Mouse (Mus musculus) CH12.LX (cell line): ENCODE measurements around the gene 3100002H09Rik.

ENCODE experiments used
- BHLHE40 ChIP-seq: IDR thresholded peaks from 2 replicates; pipeline ENCODE4 v1.6.1; 2011; ENCODE audit warnings: mild to moderate bottlenecking, low read depth, low read length, improper control_type of control experiment
- CHD2 ChIP-seq: IDR thresholded peaks from 2 replicates; pipeline ENCODE4 v1.6.1; 2011; ENCODE audit warnings: low read length, improper control_type of control experiment
- CTCF ChIP-seq, 2 experiments: IDR thresholded peaks in 1 of 2; conservative IDR thresholded peaks in 1 of 2; 2 replicates each; pipeline ENCODE4 v1.5.1; 2011 to 2012; ENCODE audit warnings: low read depth in 2 of 2, low read length in 2 of 2, improper control_type of control experiment in 1 of 2, inconsistent platforms in 1 of 2, mild to moderate bottlenecking in 1 of 2, moderate library complexity in 1 of 2
- ELF1 ChIP-seq: IDR thresholded peaks from 2 replicates; pipeline ENCODE4 v1.6.1; 2014; ENCODE audit warnings: low read depth, mild to moderate bottlenecking, inconsistent platforms, low read length, improper control_type of control experiment
- EP300 ChIP-seq: IDR thresholded peaks from 2 replicates; pipeline ENCODE4 v1.6.1; 2011; ENCODE audit warnings: low read length, improper control_type of control experiment
- JUN ChIP-seq: IDR thresholded peaks from 2 replicates; pipeline ENCODE4 v1.6.1; 2011; ENCODE audit warnings: low read depth, mild to moderate bottlenecking, low read length, improper control_type of control experiment, moderate library complexity; ENCODE audit not compliant: insufficient read depth
- MAFK ChIP-seq: IDR thresholded peaks from 2 replicates; pipeline ENCODE4 v1.6.1; 2011; ENCODE audit warnings: low read length, improper control_type of control experiment; ENCODE audit not compliant: insufficient replicate concordance
- MAZ ChIP-seq: IDR thresholded peaks from 2 replicates; pipeline ENCODE4 v1.6.1; 2012; ENCODE audit warnings: low read depth, mild to moderate bottlenecking, inconsistent platforms, low read length, improper control_type of control experiment, moderate library complexity
- POLR2A ChIP-seq: IDR thresholded peaks from 2 replicates; pipeline ENCODE4 v1.6.1; 2011; ENCODE audit warnings: low read depth, mild to moderate bottlenecking, improper control_type of control experiment, low read length
- TBP ChIP-seq: conservative IDR thresholded peaks from 2 replicates; pipeline ENCODE4 v1.6.1; 2011; ENCODE audit warnings: low read depth, low read length, improper control_type of control experiment
- TCF12 ChIP-seq: IDR thresholded peaks from 2 replicates; pipeline ENCODE4 v1.6.1; 2014; ENCODE audit warnings: low read depth, mild to moderate bottlenecking, inconsistent platforms, low read length, improper control_type of control experiment
- UBTF ChIP-seq: IDR thresholded peaks from 2 replicates; pipeline ENCODE4 v1.6.1; 2012; ENCODE audit warnings: low read depth, mild to moderate bottlenecking, inconsistent platforms, low read length, improper control_type of control experiment, moderate library complexity
- USF1 ChIP-seq: IDR thresholded peaks from 2 replicates; pipeline ENCODE4 v1.6.1; 2014; ENCODE audit warnings: low read depth, mild to moderate bottlenecking, inconsistent platforms, low read length, improper control_type of control experiment

GRCm38 (mm10) chr4:124622566-124622965 is 12.0 kb upstream of the 3100002H09Rik start:
- TF ChIP-seq TBP (no peak), POLR2A (no peak), CTCF (conservative IDR thresholded peaks at IDR 0.05 in 1 of 2, IDR thresholded peaks at IDR 0.05 in 1 of 2; ENCODE audit: low read depth in 2 of 2, low read length in 2 of 2) (no peak), EP300 (no peak), CHD2 (no peak), ELF1 (no peak), MAFK (no peak), BHLHE40 (no peak), USF1 (no peak), UBTF (no peak), JUN (no peak), TCF12 (no peak), MAZ (no peak)
